Mouse (Mus musculus) ovary, adult 2 months (tissue): Measurements from ENCODE around the gene Prss50. TPM values are rescaled to one million over a fixed set of nuclear protein-coding genes. Genes with fewer than 3 reads are reported as not detected.

Source experiments
- polyA plus RNA-seq: library from polyadenylated mRNA; depleted of rRNA; stranded (reverse); fragments of >200 nt; gene quantifications from 2 replicates; pipeline ENCODE4 v1.2.3, GENCODE M21; 2012; rRNA removed

The Prss50 gene
- polyA plus RNA-seq: 0.09 and 0.17 TPM in 2 replicates

DNA sequence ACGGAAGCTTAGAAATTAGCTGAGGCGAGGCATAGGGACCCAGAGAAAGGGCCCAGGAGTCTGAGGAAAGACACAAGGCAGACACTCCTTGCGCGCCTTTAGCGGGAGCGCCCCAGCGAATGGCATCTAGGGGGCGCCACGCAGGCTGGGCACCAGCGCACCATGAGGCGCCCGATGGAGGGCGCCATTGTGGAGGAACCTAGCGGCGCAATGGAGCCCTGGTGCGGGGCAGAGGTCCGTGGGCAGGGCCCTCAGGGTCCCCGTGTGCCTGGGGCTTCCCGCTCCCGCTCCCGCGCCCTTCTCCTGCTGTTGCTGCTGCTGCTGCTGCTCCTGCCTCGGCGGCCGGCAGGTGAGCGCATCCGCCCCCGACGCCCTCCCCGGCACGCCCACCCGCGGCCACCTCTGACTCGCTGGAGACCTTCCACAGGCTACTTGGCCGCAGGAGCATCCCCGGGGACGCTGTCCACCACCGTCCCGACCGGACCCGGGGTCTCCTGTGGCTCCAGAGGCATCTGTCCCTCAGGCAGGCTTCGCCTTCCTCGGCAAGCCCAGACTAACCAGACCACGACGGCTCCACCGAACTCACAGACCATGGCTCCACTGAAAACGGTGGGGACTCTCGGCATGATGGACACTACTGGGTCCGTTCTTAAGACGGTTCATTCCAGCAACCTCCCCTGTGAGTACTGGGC, at the start of gene Prss50:
Prss50 (plus strand) TSS at position 187 of the 692 bp plus-strand sequence.

GRCm38 (mm10) chr9:110813789-110814188, 44.0 kb upstream of the Prss50 start, which contains the start of gene Prss44:
Gene Prss44, plus strand, starts transcription at chr9:110813994.

GRCm38 (mm10) chr9:110826390-110826789, 31.4 kb upstream of the Prss50 start, which contains the start of gene Prss43:
Gene Prss43, plus strand, starts transcription at chr9:110826690.

DNA sequence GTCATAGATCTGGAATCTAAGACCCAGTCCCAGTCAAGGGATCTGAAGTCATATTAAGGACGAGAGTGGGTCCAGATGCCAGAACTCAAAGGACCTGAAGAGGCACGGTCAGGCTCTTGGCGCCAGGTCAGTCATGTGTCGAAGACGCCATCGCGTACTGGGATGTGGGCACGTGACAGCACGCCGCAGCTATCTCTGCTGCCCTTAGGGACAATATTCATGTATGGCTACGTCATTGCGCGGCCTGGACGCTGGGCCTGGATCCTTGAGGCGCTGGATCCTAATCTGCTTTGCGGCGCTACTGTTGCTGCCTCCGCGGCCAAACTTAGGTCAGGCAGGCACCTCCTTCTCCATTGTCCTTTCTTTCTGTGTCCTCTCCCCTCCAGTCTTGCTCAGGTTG, 23.4 kb upstream of the Prss50 start, which contains the start of gene Prss45:
Prss45 (plus strand) TSS at position 178 of the 400 bp plus-strand sequence.

DNA sequence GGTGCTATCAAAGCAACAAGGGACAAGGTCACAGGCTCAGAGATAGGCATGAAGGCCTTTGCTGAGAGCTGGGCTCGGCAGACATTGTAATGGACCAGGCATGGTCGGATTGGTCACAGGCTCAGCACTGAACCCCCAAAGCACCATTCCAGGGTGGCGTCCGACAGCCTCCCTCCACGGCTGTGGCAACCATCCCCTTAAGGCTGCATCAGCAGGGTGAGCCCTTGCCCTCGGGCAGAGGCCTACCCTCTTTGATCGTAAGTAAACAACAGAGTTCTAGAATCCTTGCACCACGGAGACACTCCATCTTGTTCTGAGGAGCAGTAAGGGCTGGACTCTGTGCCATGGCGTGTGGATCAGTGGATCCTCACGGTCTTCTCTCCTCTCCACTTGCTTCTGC, 13.6 kb upstream of the Prss50 start, which contains the start of gene Prss46:
Prss46 (plus strand) TSS at position 301 of the 400 bp plus-strand sequence.

DNA sequence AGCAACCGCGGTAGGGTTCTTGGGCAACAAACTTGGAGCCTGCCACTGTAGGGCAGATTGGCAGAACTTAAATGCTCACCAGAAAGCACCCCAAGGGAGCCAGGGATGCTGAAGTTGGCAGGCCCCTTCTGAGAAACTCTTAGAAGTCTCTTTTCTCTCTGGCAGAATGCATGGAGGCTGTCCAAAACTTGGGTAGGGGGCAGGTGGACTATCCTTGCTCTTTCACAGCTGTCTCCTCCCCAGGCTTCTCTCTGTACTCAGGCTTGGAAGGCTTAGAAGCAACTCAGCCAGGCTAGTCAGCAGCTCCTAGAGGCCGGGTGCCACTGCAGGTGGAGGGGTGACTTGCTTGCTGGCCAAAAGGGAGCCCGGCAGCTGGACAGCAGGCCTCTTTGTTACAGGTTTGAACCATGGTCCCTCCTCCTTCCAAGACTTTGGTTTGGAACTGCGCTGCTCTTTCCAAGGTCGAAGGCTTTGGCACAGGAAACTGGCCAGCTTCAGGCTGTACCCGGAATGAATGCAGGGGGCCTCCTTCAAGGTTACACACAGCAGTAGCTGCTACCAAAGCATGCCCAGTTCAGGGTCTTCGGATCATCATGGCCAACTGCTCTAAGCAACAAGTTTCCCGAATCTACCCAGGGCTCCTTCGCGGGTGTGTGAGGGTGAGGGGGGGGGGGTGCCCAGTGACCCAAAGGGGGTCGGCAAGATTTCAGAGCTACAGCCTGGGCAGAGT, 21.6 kb downstream of the Prss50 start, which contains the start of gene Als2cl:
Als2cl (plus strand) TSS at position 680 of the 730 bp plus-strand sequence.

GRCm38 (mm10) chr9:110879998-110880561, 22.3 kb downstream of the Prss50 start, which contains the start of gene Tmie:
Gene Tmie, minus strand, starts transcription at chr9:110880113.

Other genes with a start within 250 kb of the Prss50 start
- 45.3 and 49.3 TPM in 2 replicates for gene Nradd, start 233.5 kb upstream of the Prss50 start, polyA plus RNA-seq
- gene Nbeal2, start 203.8 kb upstream of the Prss50 start, polyA plus RNA-seq: 31.1 and 34.4 TPM in 2 replicates
- gene Ccdc12, start 201.5 kb upstream of the Prss50 start, polyA plus RNA-seq: 76.4 and 111 TPM in 2 replicates
- gene Myl3, start 116.1 kb upstream of the Prss50 start, polyA plus RNA-seq: 0.15 and 0.35 TPM in 2 replicates
- gene Pth1r, start 110.8 kb upstream of the Prss50 start, polyA plus RNA-seq: 59.6 and 72.7 TPM in 2 replicates
- not detected in 2 replicates for gene Prss42, start 59.8 kb upstream of the Prss50 start, polyA plus RNA-seq
- gene Prss44, start 44.0 kb upstream of the Prss50 start, polyA plus RNA-seq: 0.29 and 0.37 TPM in 2 replicates
- not detected in 2 replicates for gene Prss43, start 31.3 kb upstream of the Prss50 start, polyA plus RNA-seq
- not detected in 2 replicates for gene Prss45, start 23.4 kb upstream of the Prss50 start, polyA plus RNA-seq
- 0.15 and 0.17 TPM in 2 replicates for gene Prss46, start 13.5 kb upstream of the Prss50 start, polyA plus RNA-seq
- 42.5 and 54.8 TPM in 2 replicates for gene Als2cl, start 21.9 kb downstream of the Prss50 start, polyA plus RNA-seq
- 5.2 and 7.4 TPM in 2 replicates for gene Tmie, start 22.1 kb downstream of the Prss50 start, polyA plus RNA-seq
- gene Fam240a, start 58.9 kb downstream of the Prss50 start, polyA plus RNA-seq: not detected in 2 replicates
- 1.5 and 2.2 TPM in 2 replicates for gene Tdgf1, start 88.2 kb downstream of the Prss50 start, polyA plus RNA-seq
- gene Lrrc2, start 93.6 kb downstream of the Prss50 start, polyA plus RNA-seq: 2.1 and 2.5 TPM in 2 replicates
- gene Rtp3, start 132.6 kb downstream of the Prss50 start, polyA plus RNA-seq: 0.18 and 1.2 TPM in 2 replicates
- gene Ltf, start 161.3 kb downstream of the Prss50 start, polyA plus RNA-seq: 68.5 and 123 TPM in 2 replicates
- gene Ccrl2, start 199.6 kb downstream of the Prss50 start, polyA plus RNA-seq: 5.9 and 8.1 TPM in 2 replicates